Mouse (Mus musculus) CH12.LX (cell line): ENCODE results near the gene Trnp1. TPM values are rescaled to one million over a fixed set of nuclear protein-coding genes. Genes with fewer than 3 reads are reported as not detected.

Source experiments
- DNase-seq: peaks from one replicate; pipeline ENCODE4 v3.0.0-alpha.2; 2013; ENCODE audit errors: extremely low read depth
- H3K27ac ChIP-seq: 2 replicates; pipeline ENCODE4 v1.5.1; 2012; ENCODE audit warnings: low read depth, mild to moderate bottlenecking, control low read depth, moderate library complexity; ENCODE audit not compliant: insufficient read depth
- H3K27me3 ChIP-seq: replicated peaks from 2 replicates; pipeline ENCODE3; 2012; ENCODE audit warnings: inconsistent platforms
- H3K36me3 ChIP-seq, 2 experiments: replicated peaks in 1 of 2; 2 replicates each; pipeline versions ENCODE3 to v1.6.1; 2012; ENCODE audit warnings: inconsistent platforms in 1 of 2, low read length in 1 of 2, mild to moderate bottlenecking in 1 of 2, mixed read lengths in 1 of 2, moderate library complexity in 1 of 2; ENCODE audit not compliant: control insufficient read depth in 1 of 2, insufficient read depth in 1 of 2
- H3K4me1 ChIP-seq, 2 experiments: 2 replicates each; pipeline ENCODE4 v1.6.1; 2012; ENCODE audit warnings: inconsistent platforms in 1 of 2, moderate library complexity in 1 of 2; ENCODE audit not compliant: insufficient read depth in 2 of 2, control insufficient read depth in 1 of 2
- H3K4me2 ChIP-seq: 2 replicates; pipeline ENCODE4 v1.6.1; 2012; ENCODE audit warnings: low read depth, mild to moderate bottlenecking, control low read depth; ENCODE audit not compliant: poor library complexity, insufficient read depth, severe bottlenecking
- H3K4me3 ChIP-seq, 3 experiments: fragments of 150-350 bp in 1 of 3; sonication (generic) in 1 of 3; replicated peaks in 1 of 3; 2 replicates each; pipeline versions ENCODE3 to v1.5.1; 2011 to 2012; ENCODE audit warnings: low read depth in 2 of 3, low read length in 2 of 3, mild to moderate bottlenecking in 2 of 3, moderate library complexity in 2 of 3, control low read depth in 1 of 3, improper control_type of control experiment in 1 of 3, inconsistent platforms in 1 of 3, mixed read lengths in 1 of 3; ENCODE audit not compliant: poor library complexity in 1 of 3
- H3K79me2 ChIP-seq: replicated peaks from 2 replicates; pipeline ENCODE4 v1.6.1; 2012; ENCODE audit warnings: mild to moderate bottlenecking, moderate library complexity; ENCODE audit not compliant: control insufficient read depth, poor library complexity, insufficient read depth, severe bottlenecking; ENCODE audit errors: extremely low read depth
- H3K9ac ChIP-seq: 2 replicates; pipeline ENCODE4 v1.6.1; 2012; ENCODE audit warnings: low read depth, mild to moderate bottlenecking, control low read depth, moderate library complexity; ENCODE audit not compliant: insufficient read depth
- H3K9me3 ChIP-seq: replicated peaks from 2 replicates; pipeline ENCODE3; 2012; ENCODE audit warnings: low read length, inconsistent platforms, mixed read lengths
- BHLHE40 ChIP-seq: IDR thresholded peaks from 2 replicates; pipeline ENCODE4 v1.6.1; 2011; ENCODE audit warnings: mild to moderate bottlenecking, low read depth, low read length, improper control_type of control experiment
- CTCF ChIP-seq, 2 experiments: IDR thresholded peaks in 1 of 2; conservative IDR thresholded peaks in 1 of 2; 2 replicates each; pipeline ENCODE4 v1.5.1; 2011 to 2012; ENCODE audit warnings: low read depth in 2 of 2, low read length in 2 of 2, improper control_type of control experiment in 1 of 2, inconsistent platforms in 1 of 2, mild to moderate bottlenecking in 1 of 2, moderate library complexity in 1 of 2
- E2F4 ChIP-seq: IDR thresholded peaks from 2 replicates; pipeline ENCODE4 v1.6.1; 2011; ENCODE audit warnings: low read depth, low read length, improper control_type of control experiment; ENCODE audit not compliant: insufficient replicate concordance
- ELF1 ChIP-seq: IDR thresholded peaks from 2 replicates; pipeline ENCODE4 v1.6.1; 2014; ENCODE audit warnings: low read depth, mild to moderate bottlenecking, inconsistent platforms, low read length, improper control_type of control experiment
- EP300 ChIP-seq: IDR thresholded peaks from 2 replicates; pipeline ENCODE4 v1.6.1; 2011; ENCODE audit warnings: low read length, improper control_type of control experiment
- ETS1 ChIP-seq: conservative IDR thresholded peaks from 2 replicates; pipeline ENCODE4 v1.6.1; 2012; ENCODE audit warnings: low read depth, mild to moderate bottlenecking, inconsistent platforms, low read length, improper control_type of control experiment, moderate library complexity
- GABPA ChIP-seq: IDR thresholded peaks from 2 replicates; pipeline ENCODE4 v1.6.1; 2012; ENCODE audit warnings: low read depth, low read length, improper control_type of control experiment, inconsistent platforms; ENCODE audit not compliant: insufficient replicate concordance
- HCFC1 ChIP-seq: IDR thresholded peaks from 2 replicates; pipeline ENCODE4 v1.6.1; 2012; ENCODE audit warnings: low read depth, mild to moderate bottlenecking, inconsistent platforms, low read length, improper control_type of control experiment
- IRF4 ChIP-seq: IDR thresholded peaks from 2 replicates; pipeline ENCODE4 v1.6.1; 2014; ENCODE audit warnings: low read depth, mild to moderate bottlenecking, inconsistent platforms, low read length, improper control_type of control experiment
- JUND ChIP-seq: conservative IDR thresholded peaks from 2 replicates; pipeline ENCODE4 v1.6.1; 2011; ENCODE audit warnings: low read depth, low read length, improper control_type of control experiment
- KAT2A ChIP-seq: IDR thresholded peaks from 2 replicates; pipeline ENCODE4 v1.6.1; 2012; ENCODE audit warnings: low read length, improper control_type of control experiment, inconsistent platforms; ENCODE audit not compliant: insufficient replicate concordance
- MAFK ChIP-seq: IDR thresholded peaks from 2 replicates; pipeline ENCODE4 v1.6.1; 2011; ENCODE audit warnings: low read length, improper control_type of control experiment; ENCODE audit not compliant: insufficient replicate concordance
- MAX ChIP-seq: IDR thresholded peaks from 2 replicates; pipeline ENCODE4 v1.6.1; 2011; ENCODE audit warnings: low read length, improper control_type of control experiment
- MAZ ChIP-seq: IDR thresholded peaks from 2 replicates; pipeline ENCODE4 v1.6.1; 2012; ENCODE audit warnings: low read depth, mild to moderate bottlenecking, inconsistent platforms, low read length, improper control_type of control experiment, moderate library complexity
- MEF2A ChIP-seq: IDR thresholded peaks from 2 replicates; pipeline ENCODE4 v1.6.1; 2014; ENCODE audit warnings: low read depth, mild to moderate bottlenecking, inconsistent platforms, low read length, improper control_type of control experiment, borderline replicate concordance
- MXI1 ChIP-seq: IDR thresholded peaks from 2 replicates; pipeline ENCODE4 v1.6.1; 2011; ENCODE audit warnings: mild to moderate bottlenecking, low read depth, low read length, improper control_type of control experiment
- MYC ChIP-seq: IDR thresholded peaks from 2 replicates; pipeline ENCODE4 v1.6.1; 2011; ENCODE audit warnings: low read depth, mild to moderate bottlenecking, improper control_type of control experiment, low read length
- NRF1 ChIP-seq: IDR thresholded peaks from 2 replicates; pipeline ENCODE4 v1.6.1; 2014; ENCODE audit warnings: low read depth, mild to moderate bottlenecking, inconsistent platforms, low read length, improper control_type of control experiment, moderate library complexity
- POLR2A ChIP-seq: IDR thresholded peaks from 2 replicates; pipeline ENCODE4 v1.6.1; 2011; ENCODE audit warnings: low read depth, mild to moderate bottlenecking, improper control_type of control experiment, low read length
- POLR2AphosphoS2 ChIP-seq: IDR thresholded peaks from 2 replicates; pipeline ENCODE4 v1.6.1; 2011; ENCODE audit warnings: low read depth, low read length, improper control_type of control experiment
- RCOR1 ChIP-seq: conservative IDR thresholded peaks from 2 replicates; pipeline ENCODE4 v1.6.1; 2012; ENCODE audit warnings: low read depth, mild to moderate bottlenecking, inconsistent platforms, low read length, improper control_type of control experiment
- SMC3 ChIP-seq: IDR thresholded peaks from 2 replicates; pipeline ENCODE4 v1.6.1; 2011; ENCODE audit warnings: low read depth, low read length, improper control_type of control experiment
- UBTF ChIP-seq: IDR thresholded peaks from 2 replicates; pipeline ENCODE4 v1.6.1; 2012; ENCODE audit warnings: low read depth, mild to moderate bottlenecking, inconsistent platforms, low read length, improper control_type of control experiment, moderate library complexity
- USF1 ChIP-seq: IDR thresholded peaks from 2 replicates; pipeline ENCODE4 v1.6.1; 2014; ENCODE audit warnings: low read depth, mild to moderate bottlenecking, inconsistent platforms, low read length, improper control_type of control experiment
- ZC3H11A ChIP-seq: IDR thresholded peaks from 2 replicates; pipeline ENCODE4 v1.6.1; 2012; ENCODE audit warnings: low read depth, mild to moderate bottlenecking, inconsistent platforms, low read length, improper control_type of control experiment
- ZKSCAN1 ChIP-seq: IDR thresholded peaks from 2 replicates; pipeline ENCODE4 v1.6.1; 2012; ENCODE audit warnings: low read depth, inconsistent platforms, low read length, improper control_type of control experiment, borderline replicate concordance
- ZMIZ1 ChIP-seq: IDR thresholded peaks from 2 replicates; pipeline ENCODE4 v1.6.1; 2012; ENCODE audit warnings: low read depth, mild to moderate bottlenecking, inconsistent platforms, low read length, improper control_type of control experiment
- ZNF384 ChIP-seq: IDR thresholded peaks from 2 replicates; pipeline ENCODE4 v1.6.1; 2012; ENCODE audit warnings: low read depth, low read length, improper control_type of control experiment, inconsistent platforms
- dilution Hi-C: fragments of 300-500 bp; cut with MboI; formaldehyde crosslinking; loops from 2 replicates; pipeline ENCODE4 v1.14.3; 2020; ENCODE audit warnings: low sequenced_read_pairs; ENCODE audit not compliant: extremely low pct_unique_long_range_greater_than_20kb, extremely low pct_ligation_motif_present
- in situ Hi-C: fragments of 300-500 bp; cut with MboI; formaldehyde crosslinking; loops from 3 replicates; pipeline ENCODE4 v1.14.3; 2019; ENCODE audit warnings: low sequenced_read_pairs, low pct_ligation_motif_present, low pct_unique_long_range_greater_than_20kb, mixed read lengths
- polyA plus RNA-seq: library from polyadenylated mRNA; unstranded; fragments of >175 nt; gene quantifications from 2 replicates; pipeline ENCODE4 v1.2.1, GENCODE M21; 2012; ENCODE audit warnings: low read depth; ENCODE audit not compliant: insufficient read length
- total RNA-seq, 2 experiments: library from RNA; depleted of rRNA; stranded (reverse); fragments of 300-350 nt in 1 of 2; fragments of >200 nt in 1 of 2; gene quantifications; 2 replicates each; pipeline ENCODE4 v1.2.3; 2012 to 2014

Gene Trnp1
- not detected in 2 replicates for total RNA-seq (2012; rRNA removed)
- total RNA-seq (2014; rRNA removed): not detected in 2 replicates
- not detected in 2 replicates for polyA plus RNA-seq

- Histone ChIP-seq H3K27ac (no peak within 1 kb of the TSS), H3K4me1 (peaks cover 0 to 14% of the 10 kb centered on the region in 2 experiments; a peak in 2 of 4 replicates), H3K4me2 (peak within 1 kb of the TSS; percentile 65), H3K27me3 (peaks cover 84% of the 10 kb centered on the region), H3K36me3 (no peaks in the 10 kb centered on the region), H3K79me2 (no peaks in the 10 kb centered on the region), H3K4me3 (no peak within 1 kb of the TSS), H3K9me3 (no peaks in the 10 kb centered on the region), H3K9ac (no peak within 1 kb of the TSS)
- dilution Hi-C loops (no loop called here), in situ Hi-C loops (no loop called here)
- TF ChIP-seq ZKSCAN1 (no peak), BHLHE40 (peak; percentile 64)
- no peak for DNase-seq
Observed at GRCm38 (mm10) chr4:133498160-133498724, at the start of gene Trnp1. TSS of gene Trnp1 (minus strand) at chr4:133498550.

- 0 out of 2 replicates have a peak within 1 kb of the TSS, but pooled peaks have one; percentile 16 for H3K27ac ChIP-seq
- in situ Hi-C loops (no loop called here), dilution Hi-C loops (no loop called here)
- no peaks in the 10 kb centered on the region for H3K27me3 ChIP-seq
- H3K79me2 ChIP-seq: peaks cover 51% of the 10 kb centered on the region
- peaks cover 8 to 35% of the 10 kb centered on the region in 2 experiments for H3K4me1 ChIP-seq
- DNase-seq: peak; percentile 97
- peaks cover 5% of the 10 kb centered on the region for H3K9me3 ChIP-seq
- H3K4me3 ChIP-seq: peak within 1 kb of the TSS; percentile 92 to 98 (median 96)
- peak within 1 kb of the TSS; percentile 90 for H3K9ac ChIP-seq
- peaks cover 20 to 37% of the 10 kb centered on the region in 2 experiments for H3K36me3 ChIP-seq
- peak within 1 kb of the TSS; percentile 96 for H3K4me2 ChIP-seq
- TF ChIP-seq POLR2AphosphoS2 (no peak), SMC3 (no peak), MAFK (no peak), IRF4 (0 out of 2 replicates have a peak, but pooled peaks have one; percentile 16), USF1 (no peak), E2F4 (no peak; the same call in 1 of the 2 replicates), MAZ (no peak), JUND (no peak), NRF1 (0 out of 2 replicates have a peak, but pooled peaks have one; percentile 15), POLR2A (peak; percentile 96), ETS1 (no peak), CTCF (conservative IDR thresholded peaks at IDR 0.05 in 1 of 2, IDR thresholded peaks at IDR 0.05 in 1 of 2; ENCODE audit: low read depth in 2 of 2, low read length in 2 of 2) (no peak), GABPA (no peak), KAT2A (0 out of 2 replicates have a peak, but pooled peaks have one; percentile 56), MYC (0 out of 2 replicates have a peak, but pooled peaks have one; percentile 80), ZNF384 (no peak), MAX (peak; percentile 72), MXI1 (peak; percentile 81), MEF2A (no peak), ZC3H11A (no peak), EP300 (no peak), RCOR1 (no peak), UBTF (no peak), ZKSCAN1 (no peak), ELF1 (peak; percentile 86), ZMIZ1 (peak; percentile 88), HCFC1 (peak; percentile 79)
Observed at GRCm38 (mm10) chr4:133545272-133546231, 47.2 kb upstream of the Trnp1 start, which contains the start of gene Nudc. TSS of gene Nudc (minus strand) at chr4:133545996.
